Mouse (Mus musculus): ENCODE data around the gene Igfbp4. TPM values are rescaled to one million over a fixed set of nuclear protein-coding genes. Genes with fewer than 3 reads are reported as not detected.
A peak's percentile ranks its signal among the peaks of the same experiment; 100 is the strongest.

Igfbp4 gene
- total RNA-seq, 1 experiment, result 38.8 TPM

DNA sequence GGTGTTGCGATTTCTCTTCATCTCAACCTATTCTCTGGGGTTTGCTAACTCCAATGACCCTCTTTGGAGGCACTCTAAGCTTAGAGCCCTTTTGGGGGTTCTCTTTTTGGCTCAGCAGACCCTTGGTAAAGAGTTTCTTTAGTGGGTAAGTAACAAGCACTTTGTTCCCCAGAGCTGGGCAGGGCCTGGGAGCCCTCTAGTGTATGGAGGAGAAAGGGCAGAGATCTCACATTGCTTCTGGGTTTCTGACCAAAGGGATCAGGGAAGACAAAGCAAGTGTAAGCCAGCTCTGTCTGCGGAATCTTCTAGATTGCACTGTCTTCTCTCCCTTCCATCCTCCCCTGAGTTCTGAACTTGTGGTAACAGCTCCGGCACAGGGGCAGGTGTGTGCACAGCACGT lies 5.7 kb upstream of the Igfbp4 start:
- Histone ChIP-seq H3K9ac (ENCODE audit: insufficient read depth, low read depth, low read length, poor library complexity, severe bottlenecking) (no peak overlapping the region), H3K4me3 (ENCODE audit: insufficient read depth in 1 of 2, low read depth in 1 of 2, low read length in 2 of 2, poor library complexity in 1 of 2, severe bottlenecking in 1 of 2) (no peak overlapping the region), H3K27ac (ENCODE audit: insufficient read depth, low read depth, low read length, poor library complexity, severe bottlenecking) (no peak overlapping the region), H3K36me3 (ENCODE audit: control insufficient read depth, insufficient read depth, low read length, poor library complexity, severe bottlenecking) (no peaks in the 10 kb centered on the region), H3K4me1 (ENCODE audit: control insufficient read depth in 2 of 2, insufficient read depth in 2 of 2, low read length in 2 of 2, poor library complexity in 1 of 2) (0 out of 4 replicates have a peak, but pooled peaks cover 0 to under 1% of the 10 kb centered on the region in 2 experiments), H3K9me3 (ENCODE audit: control insufficient read depth, insufficient read depth, low read depth, low read length) (no peaks in the 10 kb centered on the region)
- no peak for TF ChIP-seq HCFC1 (IDR thresholded peaks at IDR 0.05; ENCODE audit: borderline replicate concordance, insufficient read depth, low read length)
- no peak for TF ChIP-seq ZNF384 (IDR thresholded peaks at IDR 0.05; ENCODE audit: low read depth, low read length)
- no peak for TF ChIP-seq CHD2 (IDR thresholded peaks at IDR 0.05; ENCODE audit: low read depth, low read length)
- TF ChIP-seq MAFK (IDR thresholded peaks at IDR 0.05; ENCODE audit: insufficient read depth, low read depth, low read length), result no peak
- TF ChIP-seq ZC3H11A (IDR thresholded peaks at IDR 0.05; ENCODE audit: borderline replicate concordance, low read depth, low read length), result no peak
- DNase-seq (ENCODE audit: low read depth, low spot score), result no peak
- in situ Hi-C loops (cut with MboI; ENCODE audit: low sequenced_read_pairs in 2 of 2, unreplicated experiment in 2 of 2), result no loop called here

DNA sequence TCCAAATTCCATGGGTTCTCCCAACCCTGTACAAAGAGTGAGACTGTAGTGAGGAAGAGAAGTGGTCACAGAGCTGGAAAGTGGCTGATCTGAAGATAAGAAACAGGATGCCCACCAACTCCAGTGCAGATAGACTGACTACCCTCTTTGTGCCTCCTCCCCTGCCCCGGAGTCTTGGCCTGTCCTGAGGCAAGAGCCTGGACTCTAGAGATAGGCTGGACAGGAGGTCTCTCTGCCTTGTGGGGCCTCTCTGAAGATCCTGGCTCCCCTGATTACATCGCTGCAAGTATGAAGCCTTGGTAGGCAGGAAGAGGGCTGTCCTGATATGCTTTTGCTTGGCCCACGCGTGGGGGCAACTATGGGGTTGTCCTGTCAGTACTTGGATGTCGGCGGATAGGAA lies 4.8 kb upstream of the Igfbp4 start:
- in situ Hi-C loops (cut with MboI; ENCODE audit: low sequenced_read_pairs in 2 of 2, unreplicated experiment in 2 of 2), result no loop called here
- Histone ChIP-seq H3K9ac (ENCODE audit: insufficient read depth, low read depth, low read length, poor library complexity, severe bottlenecking) (no peak overlapping the region), H3K4me1 (ENCODE audit: control insufficient read depth in 2 of 2, insufficient read depth in 2 of 2, low read length in 2 of 2, poor library complexity in 1 of 2) (0 out of 4 replicates have a peak, but pooled peaks cover 0 to 4% of the 10 kb centered on the region in 2 experiments)

DNA sequence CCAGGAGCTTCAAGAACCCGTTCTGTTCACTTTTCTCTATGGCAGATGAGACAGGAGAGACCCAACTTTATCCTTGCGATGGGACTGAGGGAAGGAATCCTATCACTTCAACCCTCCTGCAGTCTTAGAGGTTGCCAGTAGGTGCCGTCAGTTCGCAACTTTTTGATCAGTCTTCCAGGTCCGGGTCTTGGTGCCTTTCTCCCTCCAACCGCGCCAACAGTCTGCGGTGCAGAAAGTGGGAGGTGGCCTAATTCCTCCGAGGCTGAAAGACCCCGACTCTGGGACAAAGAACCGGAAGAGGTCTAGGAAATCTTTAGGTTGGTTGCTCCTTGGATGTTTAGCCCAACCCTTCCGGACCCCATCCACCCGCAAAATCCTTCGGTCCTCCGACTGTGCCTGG lies 1.3 kb upstream of the Igfbp4 start:
- Histone ChIP-seq H3K4me3 (ENCODE audit: insufficient read depth in 1 of 2, low read depth in 1 of 2, low read length in 2 of 2, poor library complexity in 1 of 2, severe bottlenecking in 1 of 2) (peak overlapping the region; percentile 57), H3K9ac (ENCODE audit: insufficient read depth, low read depth, low read length, poor library complexity, severe bottlenecking) (no peak overlapping the region), H3K4me1 (ENCODE audit: control insufficient read depth in 2 of 2, insufficient read depth in 2 of 2, low read length in 2 of 2, poor library complexity in 1 of 2) (0 out of 4 replicates have a peak, but pooled peaks cover 0 to 4% of the 10 kb centered on the region in 2 experiments), H3K36me3 (ENCODE audit: control insufficient read depth, insufficient read depth, low read length, poor library complexity, severe bottlenecking) (no peaks in the 10 kb centered on the region), H3K27ac (ENCODE audit: insufficient read depth, low read depth, low read length, poor library complexity, severe bottlenecking) (no peak overlapping the region), H3K9me3 (ENCODE audit: control insufficient read depth, insufficient read depth, low read depth, low read length) (no peaks in the 10 kb centered on the region)
- in situ Hi-C loops (cut with MboI; ENCODE audit: low sequenced_read_pairs in 2 of 2, unreplicated experiment in 2 of 2), result no loop called here
- DNase-seq (ENCODE audit: low read depth, low spot score), result peak; percentile 88
- TF ChIP-seq MAFK (IDR thresholded peaks at IDR 0.05; ENCODE audit: insufficient read depth, low read depth, low read length) (no peak), ZC3H11A (IDR thresholded peaks at IDR 0.05; ENCODE audit: borderline replicate concordance, low read depth, low read length) (peak; percentile 55; the same call in 1 of the 2 replicates)

More for the DNA sequence above, 4.8 kb upstream of the Igfbp4 start:
- DNase-seq (ENCODE audit: low read depth, low spot score), result no peak
- Histone ChIP-seq H3K9me3 (ENCODE audit: control insufficient read depth, insufficient read depth, low read depth, low read length) (no peaks in the 10 kb centered on the region), H3K36me3 (ENCODE audit: control insufficient read depth, insufficient read depth, low read length, poor library complexity, severe bottlenecking) (no peaks in the 10 kb centered on the region), H3K4me3 (ENCODE audit: insufficient read depth in 1 of 2, low read depth in 1 of 2, low read length in 2 of 2, poor library complexity in 1 of 2, severe bottlenecking in 1 of 2) (no peak overlapping the region), H3K27ac (ENCODE audit: insufficient read depth, low read depth, low read length, poor library complexity, severe bottlenecking) (no peak overlapping the region)
- no peak for TF ChIP-seq HCFC1 (IDR thresholded peaks at IDR 0.05; ENCODE audit: borderline replicate concordance, insufficient read depth, low read length)
- no peak for TF ChIP-seq ZNF384 (IDR thresholded peaks at IDR 0.05; ENCODE audit: low read depth, low read length)
- no peak for TF ChIP-seq ZC3H11A (IDR thresholded peaks at IDR 0.05; ENCODE audit: borderline replicate concordance, low read depth, low read length)
- no peak for TF ChIP-seq MAFK (IDR thresholded peaks at IDR 0.05; ENCODE audit: insufficient read depth, low read depth, low read length)
- no peak for TF ChIP-seq CHD2 (IDR thresholded peaks at IDR 0.05; ENCODE audit: low read depth, low read length)

DNA sequence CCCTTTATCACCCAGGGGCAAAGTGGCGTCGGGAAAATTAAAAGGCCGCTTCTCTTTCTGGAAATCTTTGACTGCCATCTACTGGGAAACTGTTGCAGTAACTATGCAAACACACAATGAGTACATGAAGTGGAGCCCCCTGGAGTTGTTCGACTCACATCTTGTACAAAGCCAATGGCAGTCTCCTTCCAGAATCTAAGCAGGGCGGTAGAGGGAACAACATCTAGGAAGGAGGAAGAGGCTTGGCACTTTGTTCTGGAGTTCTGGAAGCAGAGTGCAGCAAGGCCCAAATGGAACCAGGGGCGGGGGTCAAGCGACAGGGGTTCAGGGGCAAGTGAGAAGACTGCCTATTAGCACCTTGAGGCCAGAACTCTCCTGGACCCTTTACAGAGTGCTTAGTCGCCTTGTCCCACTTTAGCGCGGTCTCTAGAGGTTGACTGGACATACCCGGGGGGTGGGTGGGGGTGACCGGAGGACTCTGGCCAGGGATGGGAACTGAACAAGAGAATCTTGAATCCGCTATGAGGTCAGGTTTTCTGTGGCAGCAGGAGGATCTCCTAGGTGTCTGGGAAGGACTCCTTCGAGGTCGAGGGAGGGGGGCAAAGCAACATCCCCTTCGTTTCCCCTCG lies 584 bp upstream of the Igfbp4 start:
- H3K9me3 ChIP-seq (ENCODE audit: control insufficient read depth, insufficient read depth, low read depth, low read length), result no peaks in the 10 kb centered on the region
- H3K4me3 ChIP-seq (ENCODE audit: insufficient read depth in 1 of 2, low read depth in 1 of 2, low read length in 2 of 2, poor library complexity in 1 of 2, severe bottlenecking in 1 of 2), result peak overlapping the region; percentile 57
- no peak for DNase-seq (ENCODE audit: low read depth, low spot score)
- H3K9ac ChIP-seq (ENCODE audit: insufficient read depth, low read depth, low read length, poor library complexity, severe bottlenecking), result peak overlapping the region; percentile 18; the same call in 1 of the 2 replicates
- in situ Hi-C loops (cut with MboI; ENCODE audit: low sequenced_read_pairs in 2 of 2, unreplicated experiment in 2 of 2), result no loop called here
- no peak overlapping the region for H3K27ac ChIP-seq (ENCODE audit: insufficient read depth, low read depth, low read length, poor library complexity, severe bottlenecking)
- H3K36me3 ChIP-seq (ENCODE audit: control insufficient read depth, insufficient read depth, low read length, poor library complexity, severe bottlenecking), result no peaks in the 10 kb centered on the region
- 0 out of 4 replicates have a peak, but pooled peaks cover 0 to 4% of the 10 kb centered on the region in 2 experiments for H3K4me1 ChIP-seq (ENCODE audit: control insufficient read depth in 2 of 2, insufficient read depth in 2 of 2, low read length in 2 of 2, poor library complexity in 1 of 2)
- TF ChIP-seq ZC3H11A (IDR thresholded peaks at IDR 0.05; ENCODE audit: borderline replicate concordance, low read depth, low read length), result no peak
- no peak for TF ChIP-seq HCFC1 (IDR thresholded peaks at IDR 0.05; ENCODE audit: borderline replicate concordance, insufficient read depth, low read length)
- TF ChIP-seq MAFK (IDR thresholded peaks at IDR 0.05; ENCODE audit: insufficient read depth, low read depth, low read length), result no peak
- no peak for TF ChIP-seq CHD2 (IDR thresholded peaks at IDR 0.05; ENCODE audit: low read depth, low read length)
- no peak for TF ChIP-seq ZNF384 (IDR thresholded peaks at IDR 0.05; ENCODE audit: low read depth, low read length)
